Mouse (Mus musculus): ENCODE measurements at regions not wholly inside any gene's neighbourhood (a gene's known extent, or its start where the extent isn't known, plus 50 kb on each side); places are given as distances from the start of the nearest gene placed in this dataset.

DNA sequence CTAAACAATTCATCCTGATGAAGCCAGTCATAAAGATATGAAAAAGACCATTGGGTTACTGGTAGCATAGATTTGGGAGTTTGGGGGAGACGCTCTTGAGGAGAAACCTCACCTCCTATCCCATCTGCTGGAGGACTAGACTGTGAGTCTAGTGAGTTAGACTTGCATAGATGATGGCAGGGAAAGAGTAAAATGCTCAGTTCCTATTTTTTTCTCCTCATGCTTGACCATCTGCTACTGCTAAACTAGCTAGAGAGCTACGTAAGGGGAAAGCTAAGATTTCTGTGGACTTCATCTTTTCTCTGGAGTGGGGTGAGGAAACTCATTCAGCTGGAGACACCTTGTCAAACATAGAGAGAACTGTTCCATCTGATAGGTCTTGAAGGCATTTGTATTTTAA lies 118.4 kb upstream of the Gnao1 start:
- DNase-seq = no peak

DNA sequence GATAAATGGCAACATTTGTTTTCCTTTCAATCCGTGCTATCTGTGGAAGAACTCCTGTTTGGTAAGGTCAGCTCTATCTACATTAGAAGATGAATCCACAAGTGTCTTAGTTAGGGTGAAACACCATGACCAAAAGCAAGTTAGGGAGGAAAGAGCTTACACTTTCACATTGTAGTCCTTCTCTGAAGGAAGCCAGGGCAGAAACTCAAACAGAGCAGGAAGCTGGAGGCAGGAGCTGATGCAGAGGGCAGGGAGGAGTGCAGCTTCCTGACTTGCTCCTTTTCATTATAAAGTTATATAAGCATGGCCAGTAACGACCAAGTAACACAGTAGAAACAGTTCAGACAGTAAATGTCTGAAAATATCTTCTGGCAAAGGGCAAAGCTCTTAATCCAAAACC lies 117.9 kb upstream of the Gnao1 start:
- no peak for DNase-seq

DNA sequence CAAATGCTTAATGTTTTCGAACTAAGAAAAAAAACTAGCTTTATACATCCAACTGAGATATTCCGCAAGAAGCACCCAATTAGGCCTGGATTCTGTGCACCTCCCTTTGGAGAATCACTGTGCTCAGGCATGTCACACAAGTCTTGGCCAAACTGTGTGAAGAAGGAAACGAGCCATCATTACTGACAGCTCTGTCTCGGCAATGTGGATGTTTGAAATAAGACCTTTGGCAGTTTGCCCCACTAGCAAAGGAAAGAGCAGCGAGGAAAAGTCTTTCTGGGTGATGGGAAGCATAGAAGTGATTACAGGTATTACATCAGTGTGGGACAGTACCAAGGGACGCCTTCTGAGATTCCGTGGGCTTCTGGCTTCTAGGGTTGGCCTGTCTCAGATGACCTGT lies 112.6 kb upstream of the Gnao1 start:
- no peak for DNase-seq

DNA sequence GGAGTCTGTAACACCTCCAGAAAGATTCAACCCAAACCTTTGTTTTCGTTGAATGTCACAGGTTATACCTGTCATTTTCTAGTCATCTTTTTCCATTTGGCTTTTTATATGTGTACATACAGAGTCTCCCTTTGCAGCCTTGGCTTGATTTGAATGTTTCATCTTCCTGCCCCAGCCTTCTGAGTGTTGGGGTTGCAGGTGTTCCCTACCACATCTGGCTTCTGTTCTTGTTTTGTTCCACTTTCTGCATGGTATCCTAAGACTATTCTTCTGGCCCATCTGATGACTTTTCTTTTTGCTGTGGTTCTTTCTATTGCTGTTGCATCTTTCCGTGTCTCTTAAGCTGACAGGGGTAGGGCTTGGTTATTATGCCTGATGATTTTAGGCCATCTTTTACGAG lies 111.3 kb upstream of the Gnao1 start:
- DNase-seq = no peak

DNA sequence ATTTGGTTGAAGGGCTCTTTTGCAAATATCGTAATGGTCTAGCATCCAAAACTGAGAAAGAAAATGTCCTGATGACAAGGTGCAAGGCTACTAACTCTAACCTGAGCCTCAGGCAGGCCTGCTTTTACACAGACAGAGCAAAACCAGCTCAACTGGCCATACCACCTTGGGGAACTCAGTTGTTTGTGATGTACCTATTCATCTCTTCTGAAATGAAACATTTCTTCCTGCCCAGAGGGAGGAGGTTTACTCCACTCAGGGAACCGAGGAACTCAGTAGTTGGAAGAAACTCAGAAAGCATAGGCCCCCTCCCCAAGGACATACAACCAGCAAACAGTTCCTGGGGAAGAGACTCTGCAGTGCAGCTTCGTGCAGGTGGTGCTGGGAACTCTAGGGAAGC lies 108.4 kb upstream of the Gnao1 start:
- DNase-seq = no peak

DNA sequence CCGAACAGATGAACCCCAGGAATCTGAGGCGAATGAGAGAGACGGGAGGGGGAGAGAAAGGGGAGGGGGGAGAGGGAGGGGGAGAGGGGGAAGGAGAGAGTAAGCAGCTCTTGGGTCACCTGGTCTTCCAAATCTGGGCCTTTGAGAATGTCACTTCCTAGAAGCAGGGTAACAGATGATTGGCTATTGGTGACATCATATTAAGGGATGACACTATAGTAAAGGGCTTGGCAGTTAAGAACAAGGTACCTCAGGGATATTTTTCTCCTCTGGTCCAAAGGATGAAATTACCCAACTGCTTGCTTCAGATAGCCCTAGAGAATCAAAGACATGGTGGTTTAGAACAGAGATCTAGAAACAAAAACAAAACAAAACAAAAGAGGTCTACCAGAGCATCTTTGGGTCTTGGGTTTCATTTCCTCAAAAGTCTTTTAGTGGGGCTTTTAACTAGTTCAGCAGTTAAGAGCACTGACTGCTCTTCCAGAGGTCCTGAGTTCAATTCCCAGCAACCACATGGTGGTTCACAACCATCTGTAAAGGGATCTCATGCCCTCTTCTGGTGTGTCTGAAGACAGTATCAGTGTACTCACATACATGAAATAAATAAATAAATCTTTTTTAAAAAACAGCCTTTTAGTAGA lies 97.6 kb upstream of the Gnao1 start:
- DNase-seq = no peak

DNA sequence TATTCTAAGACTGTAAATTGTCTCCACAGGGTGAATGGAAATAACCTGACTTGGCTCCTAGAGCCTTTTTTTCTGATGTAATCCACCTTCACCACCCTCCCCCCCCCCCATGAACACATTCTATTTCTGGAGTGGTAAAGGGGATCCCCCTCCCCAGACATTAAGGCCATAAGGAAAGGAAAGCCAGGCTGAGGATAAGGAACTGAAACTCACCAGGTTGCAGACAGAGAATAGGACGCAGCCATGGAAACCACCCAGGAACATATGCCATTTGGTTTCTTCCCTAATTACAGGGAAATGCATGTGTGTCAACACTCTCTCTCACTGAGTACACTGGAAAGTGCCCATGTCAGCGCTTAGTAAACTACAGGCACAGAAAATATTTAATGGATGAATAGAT lies 96.5 kb upstream of the Gnao1 start:
- DNase-seq = no peak

DNA sequence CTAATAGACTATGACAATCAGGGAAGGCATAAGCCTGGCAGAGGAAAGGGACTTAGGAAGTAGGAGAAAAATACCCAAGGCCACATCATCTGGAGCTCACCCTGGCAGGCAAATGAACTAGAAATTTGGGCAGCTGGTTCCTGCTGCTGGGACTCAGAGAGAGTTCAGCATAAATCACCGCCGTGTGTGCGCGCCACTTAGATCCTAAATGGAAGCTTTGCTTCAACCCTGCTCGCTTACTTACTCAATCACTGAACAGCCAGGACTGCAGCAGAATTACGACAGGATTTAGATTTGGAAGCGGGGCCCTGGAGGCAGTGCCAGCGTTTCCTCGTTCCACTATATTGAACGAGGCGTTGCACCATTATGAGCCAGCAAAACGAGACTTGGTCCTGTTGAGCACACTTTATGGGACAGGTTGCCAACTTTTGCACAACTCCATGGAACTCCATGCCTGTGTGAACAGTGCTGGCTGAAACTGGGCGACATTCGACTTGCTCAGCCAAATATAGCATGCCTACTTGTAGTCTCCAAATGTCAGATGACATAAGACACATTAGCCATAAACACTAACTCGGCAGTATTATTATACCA lies 84.8 kb upstream of the Gnao1 start:
- DNase-seq = no peak

DNA sequence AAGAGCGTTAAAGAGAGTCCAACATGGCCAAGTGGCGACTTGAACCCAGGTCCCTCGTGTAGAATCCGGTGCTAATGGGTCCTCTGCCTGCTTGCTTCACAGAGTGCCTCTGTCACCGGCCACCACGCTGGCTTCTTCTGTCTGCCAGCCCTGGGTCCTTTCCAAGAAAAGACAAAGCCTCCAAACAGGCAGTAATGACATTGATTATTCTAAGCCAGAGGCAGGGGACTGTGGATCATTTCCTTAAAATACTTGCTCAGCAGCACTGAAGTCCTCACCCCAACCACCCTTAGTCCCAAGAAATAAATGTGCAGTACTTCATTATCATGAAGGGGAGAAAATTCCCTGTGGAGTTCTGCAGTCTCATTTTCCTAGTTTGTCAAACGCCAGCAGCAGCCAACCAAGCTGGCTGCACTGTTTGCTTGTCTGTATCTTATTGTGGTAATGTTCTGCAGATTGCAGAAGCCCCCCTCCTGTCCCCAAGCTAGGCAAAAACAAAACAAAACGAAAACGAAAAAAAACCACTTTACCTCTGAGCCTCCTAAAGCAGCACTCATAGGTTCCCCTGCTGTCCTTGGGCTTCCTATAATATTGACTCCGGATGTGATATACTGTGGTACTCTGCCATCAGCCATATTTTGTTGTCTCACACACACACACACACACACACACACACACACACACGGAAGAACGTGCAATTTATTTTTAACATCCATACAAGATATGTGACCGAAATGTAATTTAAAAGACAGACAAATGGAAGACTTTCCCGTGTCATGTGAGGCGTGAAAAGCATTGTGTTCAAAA lies 80.4 kb upstream of the Gnao1 start:
- no peak for DNase-seq

DNA sequence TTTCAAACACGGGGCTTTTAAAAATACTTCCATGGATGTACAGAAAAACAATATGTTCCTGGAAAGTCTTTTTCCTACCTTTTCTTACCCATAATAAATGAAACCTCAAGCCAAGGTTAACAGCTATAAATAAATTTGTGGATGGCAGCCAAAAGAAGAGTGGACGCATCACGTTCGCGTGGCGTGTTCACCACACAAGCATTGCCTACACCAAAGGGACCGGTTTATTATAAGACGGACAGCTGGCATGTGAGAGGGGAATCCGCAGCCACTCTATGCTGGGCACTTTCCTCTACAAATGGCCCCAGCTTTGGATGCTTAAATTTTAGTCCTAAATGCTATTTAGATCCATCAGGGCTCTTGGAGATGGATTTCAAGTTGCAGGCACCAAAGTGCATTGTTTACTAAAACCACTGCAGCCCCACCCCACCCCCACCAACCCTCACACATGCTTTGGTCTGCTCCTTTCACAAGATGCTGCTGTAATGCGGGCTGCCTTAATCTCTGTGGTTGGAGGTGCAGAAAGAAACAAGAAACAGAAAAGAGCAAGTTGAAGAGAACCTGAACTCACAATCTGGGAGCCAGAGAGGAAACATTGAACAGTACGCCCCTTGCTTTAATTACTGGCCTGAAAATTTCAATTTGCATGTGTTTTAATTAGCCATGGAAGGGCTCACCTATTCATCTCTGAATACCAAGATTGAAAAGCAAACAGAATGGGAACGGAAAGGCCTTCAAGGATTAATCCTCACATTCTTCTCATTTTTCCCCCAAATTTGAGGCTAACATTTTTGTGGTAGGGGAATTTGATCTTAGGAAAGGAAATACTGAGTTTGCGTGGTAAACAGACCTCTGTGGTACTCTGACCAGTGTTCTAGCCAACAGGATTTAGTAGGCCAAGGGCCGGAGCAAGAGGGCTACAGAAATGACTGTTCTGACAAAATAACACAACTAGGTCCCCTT lies 78.7 kb upstream of the Gnao1 start:
- DNase-seq = no peak

DNA sequence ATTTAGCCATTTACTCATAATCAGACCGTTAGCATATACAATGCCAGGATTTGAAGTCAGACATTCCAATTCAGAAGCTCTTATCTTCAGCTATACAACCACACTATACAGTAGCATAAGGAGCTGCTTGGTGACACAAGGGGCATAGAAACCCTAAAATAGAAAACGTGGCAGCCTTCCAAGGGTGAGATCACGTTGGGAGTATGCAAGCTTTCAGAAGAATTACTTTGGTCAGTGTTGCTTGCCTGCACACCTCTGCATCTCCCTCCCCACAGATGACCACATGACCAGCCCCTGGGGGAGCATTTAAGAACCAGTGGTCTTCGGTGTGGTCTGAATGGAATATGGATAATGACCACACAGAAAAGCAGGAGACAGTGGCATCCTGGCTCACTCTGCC lies 74.9 kb upstream of the Gnao1 start:
- DNase-seq = no peak

DNA sequence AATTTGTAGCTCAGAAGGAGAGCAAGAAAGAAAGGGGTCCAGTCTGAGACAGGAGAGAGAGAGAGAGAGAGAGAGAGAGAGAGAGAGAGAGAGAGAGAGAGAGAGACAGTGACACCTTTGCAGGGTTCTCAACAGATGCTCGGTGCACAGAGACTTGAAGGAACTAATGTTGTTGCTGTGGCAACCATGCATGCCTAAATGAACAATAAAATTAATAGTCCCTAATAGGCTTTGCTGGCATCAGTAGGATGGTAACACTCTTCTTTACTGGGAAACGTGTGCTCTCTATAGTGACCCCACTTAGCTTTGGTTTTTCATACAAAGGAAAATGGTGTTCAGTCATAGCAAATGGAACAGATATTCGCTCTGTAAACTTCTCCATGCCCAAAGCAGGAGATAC lies 69.5 kb upstream of the Gnao1 start:
- DNase-seq = no peak

DNA sequence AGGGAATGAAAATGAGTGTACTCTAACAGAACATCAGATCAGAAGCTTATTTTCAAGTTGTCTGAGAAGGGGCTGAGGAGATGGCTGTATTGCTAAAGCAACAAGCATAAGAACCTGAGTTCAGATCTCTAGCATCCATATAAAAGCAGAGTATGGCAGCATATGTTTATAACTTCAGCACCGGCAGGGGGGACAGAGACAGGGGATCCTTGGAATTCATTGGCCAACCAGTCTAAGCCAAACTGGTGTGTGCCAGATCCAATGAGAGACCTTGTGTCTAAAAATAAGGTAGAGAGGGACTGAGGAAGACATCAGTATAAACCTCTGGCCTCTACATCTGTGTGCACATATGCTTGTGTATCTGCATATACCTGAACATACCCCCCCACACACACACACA lies 61.0 kb upstream of the Gnao1 start:
- DNase-seq = no peak

DNA sequence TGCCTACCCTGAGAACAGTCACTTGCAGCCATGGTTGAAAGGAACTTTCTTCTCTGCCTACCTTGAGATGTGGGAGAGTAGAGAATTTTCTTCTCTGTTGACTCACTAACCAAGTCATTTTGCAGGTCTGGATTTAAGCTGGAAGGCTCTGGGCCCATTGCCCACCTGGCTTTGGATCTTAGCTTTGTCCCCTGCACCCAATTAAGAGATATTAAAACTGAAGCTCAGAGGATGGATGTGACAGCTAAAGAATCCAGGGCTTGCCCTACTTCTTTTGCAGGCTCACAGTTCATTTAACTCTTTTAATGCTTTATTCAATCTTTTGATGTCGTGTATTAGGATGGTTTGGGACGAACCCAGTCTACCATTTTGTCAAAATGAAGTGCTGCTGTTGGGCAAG lies 58.8 kb upstream of the Gnao1 start:
- DNase-seq = no peak

DNA sequence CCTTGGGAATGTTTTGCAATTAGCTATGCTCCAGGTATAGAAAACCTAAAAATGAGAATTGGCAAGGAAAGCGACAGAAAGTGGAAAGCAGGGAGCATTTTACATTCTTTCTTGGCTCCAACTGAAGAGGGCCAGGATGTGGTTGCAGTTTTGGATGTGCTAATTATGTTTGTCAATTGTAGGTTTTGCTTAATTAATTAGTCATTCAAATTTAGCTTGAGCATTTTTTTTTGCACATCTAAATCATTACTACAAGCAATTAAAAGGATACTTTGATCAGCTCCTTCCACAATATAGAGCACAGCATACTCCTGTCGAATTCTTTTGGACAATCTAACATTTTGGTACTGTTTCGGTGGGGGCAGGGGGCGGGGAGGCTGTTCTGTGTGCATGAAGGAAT lies 53.8 kb upstream of the Gnao1 start:
- no peak for DNase-seq

Data from kidney, adult 11 months (tissue).